Mouse (Mus musculus): ENCODE data around the gene Gm10803. TPM values are rescaled to one million over a fixed set of nuclear protein-coding genes. Genes with fewer than 3 reads are reported as not detected.
"Not testable (repeated sequence)": the region's sequence is repeated elsewhere in the genome, so short reads cannot be mapped to it uniquely, and the experiment has no call there.

Gm10803 gene
- polyA plus RNA-seq (2015; fragmentation: Nextera tagmentation; extraction: Ambion mirVana) = not detected in 2 replicates

GRCm38 (mm10) chr2:93560268-93560667 is at the start of gene Gm10803:
Gene Gm10803, plus strand, starts transcription at chr2:93560568.
- H3K4me3 ChIP-seq (replicated peaks; ENCODE audit: low read length); H3K27me3 ChIP-seq (ENCODE audit: control insufficient read depth, insufficient read depth, low read length); H3K36me3 ChIP-seq (ENCODE audit: control insufficient read depth, insufficient read depth, low read length); H3K9me3 ChIP-seq (replicated peaks; ENCODE audit: control insufficient read depth, low read length); H3K27ac ChIP-seq (ENCODE audit: low read length); ATAC-seq (ENCODE audit: insufficient read depth, low FRiP score); H3K4me1 ChIP-seq (ENCODE audit: control insufficient read depth, insufficient read depth, low read length); H3K4me2 ChIP-seq (ENCODE audit: low read depth, low read length); H3K9ac ChIP-seq (ENCODE audit: low read length): not testable (repeated sequence)
- WGBS = 77% methylated on average over 2 of the region's 2 CpGs

- no peak for ATAC-seq (ENCODE audit: insufficient read depth, low FRiP score)
- Histone ChIP-seq H3K27me3 (ENCODE audit: control insufficient read depth, insufficient read depth, low read length) (no peaks in the 10 kb centered on the region), H3K4me2 (ENCODE audit: low read depth, low read length) (no peak overlapping the region), H3K9me3 (replicated peaks; ENCODE audit: control insufficient read depth, low read length) (no peaks in the 10 kb centered on the region), H3K9ac (ENCODE audit: low read length) (no peak overlapping the region), H3K27ac (ENCODE audit: low read length) (no peak overlapping the region), H3K4me3 (replicated peaks; ENCODE audit: low read length) (no peak overlapping the region), H3K4me1 (ENCODE audit: control insufficient read depth, insufficient read depth, low read length) (no peaks in the 10 kb centered on the region), H3K36me3 (ENCODE audit: control insufficient read depth, insufficient read depth, low read length) (no peaks in the 10 kb centered on the region)
- 88% methylated on average over 1 of the region's 1 CpGs for WGBS
Measured at GRCm38 (mm10) chr2:93510839-93511238, 49.5 kb upstream of the Gm10803 start.

- Histone ChIP-seq H3K36me3 (ENCODE audit: control insufficient read depth, insufficient read depth, low read length) (no peaks in the 10 kb centered on the region), H3K4me3 (replicated peaks; ENCODE audit: low read length) (no peak overlapping the region)
- WGBS = 53% methylated on average over 7 of the region's 7 CpGs
Measured at GRCm38 (mm10) chr2:93512130-93512529, 48.2 kb upstream of the Gm10803 start.

GRCm38 (mm10) chr2:93515246-93515645 is 45.1 kb upstream of the Gm10803 start:
- no peaks in the 10 kb centered on the region for H3K9me3 ChIP-seq (replicated peaks; ENCODE audit: control insufficient read depth, low read length)
- ATAC-seq (ENCODE audit: insufficient read depth, low FRiP score) = no peak
- H3K27ac ChIP-seq (ENCODE audit: low read length) = no peak overlapping the region
- H3K4me2 ChIP-seq (ENCODE audit: low read depth, low read length) = no peak overlapping the region
- H3K4me1 ChIP-seq (ENCODE audit: control insufficient read depth, insufficient read depth, low read length) = no peaks in the 10 kb centered on the region
- no peak overlapping the region for H3K9ac ChIP-seq (ENCODE audit: low read length)
- H3K36me3 ChIP-seq (ENCODE audit: control insufficient read depth, insufficient read depth, low read length) = no peaks in the 10 kb centered on the region
- H3K4me3 ChIP-seq (replicated peaks; ENCODE audit: low read length) = no peak overlapping the region
- 74% methylated on average over 4 of the region's 4 CpGs for WGBS
- H3K27me3 ChIP-seq (ENCODE audit: control insufficient read depth, insufficient read depth, low read length) = no peaks in the 10 kb centered on the region

More at GRCm38 (mm10) chr2:93512130-93512529, 48.2 kb upstream of the Gm10803 start:
- no peaks in the 10 kb centered on the region for H3K9me3 ChIP-seq (replicated peaks; ENCODE audit: control insufficient read depth, low read length)
- H3K27ac ChIP-seq (ENCODE audit: low read length) = no peak overlapping the region
- no peak overlapping the region for H3K9ac ChIP-seq (ENCODE audit: low read length)
- ATAC-seq (ENCODE audit: insufficient read depth, low FRiP score) = no peak
- no peak overlapping the region for H3K4me2 ChIP-seq (ENCODE audit: low read depth, low read length)
- H3K27me3 ChIP-seq (ENCODE audit: control insufficient read depth, insufficient read depth, low read length) = no peaks in the 10 kb centered on the region
- no peaks in the 10 kb centered on the region for H3K4me1 ChIP-seq (ENCODE audit: control insufficient read depth, insufficient read depth, low read length)

- Histone ChIP-seq H3K4me3 (replicated peaks; ENCODE audit: low read length) (no peak overlapping the region), H3K36me3 (ENCODE audit: control insufficient read depth, insufficient read depth, low read length) (no peaks in the 10 kb centered on the region), H3K27ac (ENCODE audit: low read length) (no peak overlapping the region), H3K27me3 (ENCODE audit: control insufficient read depth, insufficient read depth, low read length) (no peaks in the 10 kb centered on the region), H3K9me3 (replicated peaks; ENCODE audit: control insufficient read depth, low read length) (no peaks in the 10 kb centered on the region), H3K9ac (ENCODE audit: low read length) (no peak overlapping the region), H3K4me1 (ENCODE audit: control insufficient read depth, insufficient read depth, low read length) (no peaks in the 10 kb centered on the region), H3K4me2 (ENCODE audit: low read depth, low read length) (no peak overlapping the region)
- ATAC-seq (ENCODE audit: insufficient read depth, low FRiP score) = 0 out of 2 replicates have a peak, but pooled peaks have one; percentile 37
- WGBS = 67% methylated on average over 4 of the region's 4 CpGs
Measured at GRCm38 (mm10) chr2:93521042-93521441, 39.3 kb upstream of the Gm10803 start.

- no peak overlapping the region for H3K27ac ChIP-seq (ENCODE audit: low read length)
- no peaks in the 10 kb centered on the region for H3K36me3 ChIP-seq (ENCODE audit: control insufficient read depth, insufficient read depth, low read length)
- H3K4me1 ChIP-seq (ENCODE audit: control insufficient read depth, insufficient read depth, low read length) = no peaks in the 10 kb centered on the region
- WGBS = 71% methylated on average over 6 of the region's 6 CpGs
- no peaks in the 10 kb centered on the region for H3K9me3 ChIP-seq (replicated peaks; ENCODE audit: control insufficient read depth, low read length)
- no peaks in the 10 kb centered on the region for H3K27me3 ChIP-seq (ENCODE audit: control insufficient read depth, insufficient read depth, low read length)
- ATAC-seq (ENCODE audit: insufficient read depth, low FRiP score) = no peak
- H3K4me2 ChIP-seq (ENCODE audit: low read depth, low read length) = no peak overlapping the region
- H3K9ac ChIP-seq (ENCODE audit: low read length) = no peak overlapping the region
- H3K4me3 ChIP-seq (replicated peaks; ENCODE audit: low read length) = no peak overlapping the region
Measured at GRCm38 (mm10) chr2:93521571-93521970, 38.8 kb upstream of the Gm10803 start.

GRCm38 (mm10) chr2:93522005-93522404 is 38.4 kb upstream of the Gm10803 start:
- WGBS = 61% methylated on average over 16 of the region's 16 CpGs
- H3K27me3 ChIP-seq (ENCODE audit: control insufficient read depth, insufficient read depth, low read length) = no peaks in the 10 kb centered on the region
- H3K36me3 ChIP-seq (ENCODE audit: control insufficient read depth, insufficient read depth, low read length) = no peaks in the 10 kb centered on the region
- H3K27ac ChIP-seq (ENCODE audit: low read length) = no peak overlapping the region
- no peaks in the 10 kb centered on the region for H3K9me3 ChIP-seq (replicated peaks; ENCODE audit: control insufficient read depth, low read length)
- no peak overlapping the region for H3K4me2 ChIP-seq (ENCODE audit: low read depth, low read length)
- H3K4me3 ChIP-seq (replicated peaks; ENCODE audit: low read length) = no peak overlapping the region
- H3K4me1 ChIP-seq (ENCODE audit: control insufficient read depth, insufficient read depth, low read length) = no peaks in the 10 kb centered on the region
- no peak overlapping the region for H3K9ac ChIP-seq (ENCODE audit: low read length)
- ATAC-seq (ENCODE audit: insufficient read depth, low FRiP score) = no peak

GRCm38 (mm10) chr2:93525033-93525762 is 35.2 kb upstream of the Gm10803 start:
- no peak for ATAC-seq (ENCODE audit: insufficient read depth, low FRiP score)
- no peak overlapping the region for H3K9ac ChIP-seq (ENCODE audit: low read length)
- no peaks in the 10 kb centered on the region for H3K9me3 ChIP-seq (replicated peaks; ENCODE audit: control insufficient read depth, low read length)
- H3K36me3 ChIP-seq (ENCODE audit: control insufficient read depth, insufficient read depth, low read length) = no peaks in the 10 kb centered on the region
- 65% methylated on average over 16 of the region's 16 CpGs for WGBS
- no peaks in the 10 kb centered on the region for H3K27me3 ChIP-seq (ENCODE audit: control insufficient read depth, insufficient read depth, low read length)
- H3K27ac ChIP-seq (ENCODE audit: low read length) = no peak overlapping the region
- H3K4me3 ChIP-seq (replicated peaks; ENCODE audit: low read length) = no peak overlapping the region
- H3K4me1 ChIP-seq (ENCODE audit: control insufficient read depth, insufficient read depth, low read length) = no peaks in the 10 kb centered on the region
- H3K4me2 ChIP-seq (ENCODE audit: low read depth, low read length) = no peak overlapping the region

- Histone ChIP-seq H3K9ac (ENCODE audit: low read length) (no peak overlapping the region), H3K9me3 (replicated peaks; ENCODE audit: control insufficient read depth, low read length) (no peaks in the 10 kb centered on the region), H3K27ac (ENCODE audit: low read length) (no peak overlapping the region), H3K27me3 (ENCODE audit: control insufficient read depth, insufficient read depth, low read length) (no peaks in the 10 kb centered on the region), H3K4me3 (replicated peaks; ENCODE audit: low read length) (no peak overlapping the region), H3K4me2 (ENCODE audit: low read depth, low read length) (no peak overlapping the region), H3K36me3 (ENCODE audit: control insufficient read depth, insufficient read depth, low read length) (no peaks in the 10 kb centered on the region), H3K4me1 (ENCODE audit: control insufficient read depth, insufficient read depth, low read length) (no peaks in the 10 kb centered on the region)
- ATAC-seq (ENCODE audit: insufficient read depth, low FRiP score) = no peak
- WGBS = 35% methylated on average over 4 of the region's 4 CpGs
Measured at GRCm38 (mm10) chr2:93529602-93530001, 30.8 kb upstream of the Gm10803 start.
